Mouse (Mus musculus) left cerebral cortex, postnatal 14 days (tissue): ENCODE measurements around the gene Ccnk. TPM values are rescaled to one million over a fixed set of nuclear protein-coding genes. Genes with fewer than 3 reads are reported as not detected.

Experiments used
- DNase-seq, 2 experiments: peaks; one replicate each; pipeline ENCODE4 v3.0.0; 2021 to 2022; ENCODE audit warnings: low spot score in 2 of 2, mixed read lengths in 1 of 2
- intact Hi-C: fragments of 180-260 bp; cut with DNase I; formaldehyde crosslinking; loops from one replicate; pipeline ENCODE4 v1.15.1; 2025
- total RNA-seq, 2 experiments: library from RNA; stranded (reverse); gene quantifications; 2 replicates each; pipeline ENCODE4 v1.2.3; 2021

Gene Ccnk
- total RNA-seq, 2 experiments from 2014 or later = 32.4 TPM

GRCm38 (mm10) chr12:108178331-108179245 lies 791 bp upstream of the Ccnk start:
- peak; percentile 68 to 73 for DNase-seq
- intact Hi-C loops = no loop called here

GRCm38 (mm10) chr12:108179246-108179320 lies 296 bp upstream of the Ccnk start, which contains the start of gene Setd3:
TSS of gene Setd3 (minus strand) at chr12:108179314.
- no peak for DNase-seq
- intact Hi-C loops = no loop called here

- intact Hi-C loops = no loop called here
- DNase-seq = no peak
These were observed 2.3 kb downstream of the Ccnk start for GRCm38 (mm10) chr12:108181716-108182115.

GRCm38 (mm10) chr12:108187541-108188091 lies 8.2 kb downstream of the Ccnk start:
- DNase-seq = no peak
- intact Hi-C loops = no loop called here

- DNase-seq = no peak
- intact Hi-C loops = no loop called here
These were observed 14.5 kb downstream of the Ccnk start for GRCm38 (mm10) chr12:108193878-108194277.

- DNase-seq = no peak
- intact Hi-C loops = no loop called here
These were observed 16.4 kb downstream of the Ccnk start for GRCm38 (mm10) chr12:108195761-108196160.

GRCm38 (mm10) chr12:108198447-108198846 lies 19.1 kb downstream of the Ccnk start:
- intact Hi-C loops = no loop called here
- no peak for DNase-seq

- intact Hi-C loops = loop anchor here (10.0 kb wide), 1 partner anchor 295 kb away; no protein-coding TSS in a partner anchor
- no peak for DNase-seq
These were observed 20.7 kb downstream of the Ccnk start for GRCm38 (mm10) chr12:108200094-108200493.

- intact Hi-C loops = loop anchor here (10.0 kb wide), 1 partner anchor 291 kb away; no protein-coding TSS in a partner anchor
These were observed 24.5 kb downstream of the Ccnk start for GRCm38 (mm10) chr12:108203895-108204294.

GRCm38 (mm10) chr12:108204978-108205377 lies 25.6 kb downstream of the Ccnk start:
- DNase-seq = no peak

More at GRCm38 (mm10) chr12:108203895-108204294, 24.5 kb downstream of the Ccnk start:
- DNase-seq = no peak

GRCm38 (mm10) chr12:108206641-108207040 lies 27.3 kb downstream of the Ccnk start:
- peak; percentile 60 to 83 for DNase-seq
- intact Hi-C loops = loop anchor here (5.0 to 10.0 kb wide), 2 partner anchors 71 to 288 kb away; partner anchors contain the start of gene Ccdc85c

More at GRCm38 (mm10) chr12:108204978-108205377, 25.6 kb downstream of the Ccnk start:
- intact Hi-C loops = loop anchor here (5.0 to 10.0 kb wide), 2 partner anchors 72 to 290 kb away; partner anchors contain the start of gene Ccdc85c

GRCm38 (mm10) chr12:108208216-108208615 lies 28.8 kb downstream of the Ccnk start:
- intact Hi-C loops = loop anchor here (2.0 to 10.0 kb wide), 3 partner anchors 69 to 287 kb away; partner anchors contain the start of gene Ccdc85c
- no peak for DNase-seq

- intact Hi-C loops = loop anchor here (2.0 to 10.0 kb wide), 3 partner anchors 68 to 286 kb away; partner anchors contain the start of gene Ccdc85c
- peak; percentile 74 to 77 for DNase-seq
These were observed 29.5 kb downstream of the Ccnk start for GRCm38 (mm10) chr12:108208726-108209438.

GRCm38 (mm10) chr12:108210623-108211022 lies 31.2 kb downstream of the Ccnk start:
- intact Hi-C loops = no loop called here
- DNase-seq = no peak

GRCm38 (mm10) chr12:108212071-108212470 lies 32.7 kb downstream of the Ccnk start:
- intact Hi-C loops = no loop called here
- no peak for DNase-seq

GRCm38 (mm10) chr12:108212476-108212875 lies 33.1 kb downstream of the Ccnk start:
- no peak for DNase-seq
- intact Hi-C loops = no loop called here

GRCm38 (mm10) chr12:108213090-108214041 lies 34.0 kb downstream of the Ccnk start:
- intact Hi-C loops = no loop called here
- DNase-seq = no peak

GRCm38 (mm10) chr12:108215090-108215489 lies 35.7 kb downstream of the Ccnk start:
- no peak for DNase-seq
- intact Hi-C loops = no loop called here
